Mouse (Mus musculus) heart, postnatal 10 days (tissue): ENCODE results near the gene Isyna1. TPM values are rescaled to one million over a fixed set of nuclear protein-coding genes. Genes with fewer than 3 reads are reported as not detected.

ENCODE experiments used
- DNase-seq, 2 experiments: peaks; one replicate each; pipeline ENCODE4 v3.0.0; 2021
- intact Hi-C: fragments of 180-260 bp; cut with DNase I; formaldehyde crosslinking; loops from one replicate; pipeline ENCODE4 v1.15.1; 2025
- total RNA-seq, 2 experiments: library from RNA; stranded (reverse); gene quantifications; 2 replicates each; pipeline ENCODE4 v1.2.3; 2021

Isyna1 gene
- total RNA-seq, 2 experiments from 2014 or later: 25.8 to 29.6 TPM

DNA sequence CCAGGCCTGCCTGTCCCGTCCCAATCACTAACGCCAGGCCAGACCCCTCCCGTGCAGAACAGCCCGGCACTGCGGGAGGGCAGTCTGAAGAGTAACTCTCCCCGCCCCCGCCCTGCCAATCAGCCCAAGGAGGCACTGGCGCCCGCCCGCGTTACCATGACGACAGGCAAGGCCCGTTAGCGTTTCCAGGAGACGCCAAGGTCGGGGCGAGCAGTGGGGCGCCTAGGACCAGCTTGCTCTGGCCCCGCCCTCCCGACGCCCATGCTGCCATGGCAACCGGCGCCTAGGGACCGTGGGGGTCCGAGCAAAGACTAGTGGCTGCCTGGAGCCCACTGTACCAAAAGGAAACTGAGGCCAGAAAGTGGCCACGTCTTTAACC, 7.1 kb downstream of the Isyna1 start:
- DNase-seq: peak; percentile 78 to 84
- intact Hi-C loops: no loop called here

DNA sequence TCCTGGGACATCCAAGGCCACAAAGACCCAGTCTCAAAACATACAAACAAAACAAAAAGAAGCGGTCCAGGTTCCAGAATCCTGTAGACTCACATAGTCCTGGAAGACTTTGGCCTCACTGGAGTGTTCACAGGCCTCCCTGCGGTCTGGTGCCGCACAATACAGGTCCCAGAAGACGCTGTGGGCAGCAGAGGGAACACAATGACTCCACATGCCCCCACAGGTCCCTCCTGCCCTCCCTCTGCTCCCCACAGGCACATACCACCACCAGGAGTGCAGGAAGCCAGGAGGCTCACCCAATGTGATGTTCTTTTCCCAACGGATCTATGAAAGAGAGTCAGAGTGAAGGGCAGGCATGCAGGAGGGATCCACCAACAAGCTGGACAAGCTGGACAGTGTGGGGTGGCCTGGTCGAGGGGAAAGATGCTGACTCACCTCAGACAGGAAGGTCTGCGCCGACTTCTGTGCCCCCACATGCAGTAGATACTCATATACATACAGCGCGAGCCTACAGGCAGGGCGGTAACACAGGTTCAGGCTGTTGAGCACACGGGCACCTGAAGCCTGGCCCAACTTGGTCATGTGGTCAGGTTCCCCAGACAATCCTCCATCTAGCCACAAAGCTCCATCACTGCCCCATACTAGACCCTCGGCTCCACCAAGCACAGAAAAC, 8.1 kb downstream of the Isyna1 start:
- intact Hi-C loops: no loop called here
- no peak for DNase-seq

DNA sequence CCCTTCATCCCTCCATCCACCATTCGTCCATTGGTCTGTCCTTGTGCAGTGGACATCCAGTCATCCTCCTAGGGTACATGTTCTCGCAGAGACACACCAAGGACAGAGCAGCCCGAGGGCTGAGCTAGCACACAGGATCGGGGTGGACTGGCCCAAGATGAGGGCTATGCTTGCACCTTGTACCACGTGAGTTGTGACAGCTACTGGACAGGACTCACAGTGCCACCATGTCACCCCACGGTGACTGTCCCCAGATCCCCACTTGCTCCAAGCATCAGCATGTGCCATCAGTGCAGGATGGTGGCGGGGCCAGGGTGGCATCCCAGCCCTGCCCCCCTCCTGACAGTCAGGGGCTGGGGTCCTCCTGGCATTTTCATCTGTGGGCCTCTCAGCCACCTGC, 10.4 kb downstream of the Isyna1 start:
- intact Hi-C loops: no loop called here

DNA sequence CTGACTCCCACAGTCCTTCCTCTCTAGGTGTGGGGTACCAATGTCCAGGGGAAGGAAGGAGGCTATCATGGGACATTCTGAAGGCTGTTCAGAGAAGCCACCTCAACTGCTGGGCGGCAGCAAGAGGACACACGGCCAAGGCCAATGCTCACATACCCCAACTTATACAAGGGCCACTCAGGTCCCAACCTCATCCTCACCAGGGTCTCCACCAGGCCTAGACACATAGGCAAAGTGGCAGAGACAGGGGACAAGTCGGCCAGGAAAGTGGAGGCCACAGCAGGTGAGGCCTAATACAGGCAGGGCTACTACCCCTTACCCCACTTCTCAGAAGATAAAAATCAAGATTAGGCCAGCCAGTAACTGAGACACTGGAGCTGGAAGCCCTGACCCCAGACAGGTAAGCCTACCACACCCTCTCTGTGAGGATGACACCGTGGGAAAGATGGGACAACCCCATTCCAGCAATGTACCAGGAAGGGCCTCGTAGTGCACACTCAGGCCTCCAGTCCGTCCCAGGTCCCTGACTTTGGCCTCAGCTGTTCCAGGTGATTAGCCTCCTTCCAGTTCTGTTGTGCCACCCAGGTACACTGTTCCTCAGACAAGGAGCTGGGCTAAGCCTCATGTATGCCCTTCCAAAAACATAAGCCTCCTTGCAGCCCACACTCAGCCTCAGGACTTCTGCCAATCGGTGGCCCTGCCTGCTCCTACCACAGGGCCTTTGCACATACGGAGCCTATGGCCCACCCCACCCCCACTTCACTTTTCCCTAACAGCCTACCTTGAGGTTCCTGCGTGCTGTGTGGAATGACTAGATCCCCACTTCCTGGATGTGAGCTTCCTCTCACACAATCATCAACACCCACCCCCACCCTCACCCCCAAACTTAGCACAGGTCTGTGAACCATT, 12.0 kb downstream of the Isyna1 start:
- DNase-seq: no peak
- intact Hi-C loops: no loop called here

More for the DNA sequence above, 10.4 kb downstream of the Isyna1 start:
- DNase-seq: no peak

DNA sequence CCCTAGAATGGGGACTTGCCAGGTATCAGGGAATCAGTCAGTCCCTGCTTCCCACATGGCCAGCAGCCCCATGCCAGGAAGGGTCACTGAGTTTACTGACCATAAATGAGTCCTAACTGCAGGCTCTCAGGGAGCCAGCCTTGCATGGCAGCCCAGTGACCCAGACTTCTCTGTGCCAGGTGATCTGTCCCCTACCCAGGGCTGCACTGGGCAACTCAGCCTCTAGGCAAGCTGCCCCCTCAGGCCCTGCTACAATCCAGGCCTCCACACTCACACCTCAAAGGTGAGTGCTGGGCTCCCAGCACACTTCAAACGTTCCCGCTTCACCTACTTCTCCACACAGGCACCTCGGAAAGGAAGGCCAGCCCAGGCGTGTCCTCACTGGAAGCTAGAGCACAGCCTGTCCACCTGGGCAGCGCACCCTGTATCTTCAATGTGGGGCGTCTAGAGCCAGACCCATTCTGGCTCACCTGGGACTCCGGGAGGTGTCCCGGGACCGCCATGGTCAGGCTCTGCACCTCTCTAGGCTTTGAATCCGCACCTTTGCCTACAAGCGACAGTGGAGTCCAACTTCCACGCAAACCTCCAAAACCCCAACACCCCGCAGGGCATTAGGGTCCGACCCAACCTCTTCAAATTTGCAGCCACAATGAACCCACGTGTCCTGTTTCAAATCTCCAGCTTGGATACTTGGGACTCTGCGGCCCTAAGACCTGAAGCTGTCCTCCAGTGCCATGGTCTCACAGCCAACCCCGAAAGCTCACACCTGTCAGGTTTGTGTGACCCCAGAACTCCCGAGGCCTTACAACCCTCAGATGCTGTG, 12.8 kb downstream of the Isyna1 start:
- intact Hi-C loops: no loop called here
- DNase-seq: no peak

DNA sequence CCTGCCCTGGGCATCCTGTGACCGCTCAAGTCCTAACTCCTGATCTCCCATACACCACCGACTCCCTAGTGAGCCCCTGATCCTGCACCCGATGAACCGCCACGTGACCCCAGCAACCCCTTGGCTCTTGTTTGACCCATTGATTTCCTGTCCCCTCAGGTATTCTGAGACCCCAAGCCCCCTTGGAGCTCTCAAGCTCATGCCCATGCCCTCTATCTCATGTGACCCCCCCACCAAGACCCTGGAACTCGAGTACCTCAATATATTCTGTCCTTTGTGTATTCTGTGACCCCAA, 13.4 kb downstream of the Isyna1 start:
- no peak for DNase-seq
- intact Hi-C loops: no loop called here

DNA sequence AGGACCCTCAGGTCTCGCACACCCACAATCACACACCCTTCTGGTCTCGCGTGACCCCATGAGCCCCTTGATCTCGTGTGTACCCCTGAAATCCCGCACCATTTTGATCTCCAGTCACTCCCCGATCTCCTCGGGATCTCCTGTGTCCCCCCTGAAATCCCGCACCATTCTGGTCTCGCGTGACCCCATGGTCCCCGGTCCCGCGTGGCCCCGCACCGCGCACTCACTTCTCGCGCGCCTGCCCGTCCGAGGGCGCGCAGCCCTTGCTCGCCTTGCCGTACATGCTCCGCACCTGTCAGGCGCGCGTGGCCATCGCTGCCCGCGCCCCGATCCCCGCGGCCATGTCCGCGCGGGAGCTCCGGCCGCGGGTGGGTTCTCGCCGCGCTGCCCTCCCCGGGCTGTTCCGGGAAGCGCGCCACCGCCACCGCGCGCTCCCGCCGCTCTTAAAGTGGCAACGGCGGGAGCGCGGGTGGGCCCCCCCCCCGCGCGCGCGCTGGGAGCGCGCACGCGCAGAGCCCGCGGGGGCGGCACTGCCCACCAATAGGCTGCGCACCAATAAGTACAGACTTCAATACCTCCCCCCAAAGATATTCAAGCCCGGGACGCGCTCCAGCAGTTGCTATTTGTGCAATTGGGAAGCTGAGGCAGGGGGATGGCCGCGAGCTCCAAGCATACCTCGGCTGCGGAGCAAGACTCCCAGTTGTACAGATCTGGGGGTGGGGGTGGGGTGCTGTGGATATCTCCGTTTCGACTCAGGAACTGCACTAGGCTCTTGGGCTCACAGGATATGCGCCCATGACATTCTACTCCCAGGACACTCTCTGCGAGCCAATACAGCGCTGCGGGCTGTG, 13.9 kb downstream of the Isyna1 start:
- intact Hi-C loops: no loop called here
- peak; percentile 64 to 70 for DNase-seq

DNA sequence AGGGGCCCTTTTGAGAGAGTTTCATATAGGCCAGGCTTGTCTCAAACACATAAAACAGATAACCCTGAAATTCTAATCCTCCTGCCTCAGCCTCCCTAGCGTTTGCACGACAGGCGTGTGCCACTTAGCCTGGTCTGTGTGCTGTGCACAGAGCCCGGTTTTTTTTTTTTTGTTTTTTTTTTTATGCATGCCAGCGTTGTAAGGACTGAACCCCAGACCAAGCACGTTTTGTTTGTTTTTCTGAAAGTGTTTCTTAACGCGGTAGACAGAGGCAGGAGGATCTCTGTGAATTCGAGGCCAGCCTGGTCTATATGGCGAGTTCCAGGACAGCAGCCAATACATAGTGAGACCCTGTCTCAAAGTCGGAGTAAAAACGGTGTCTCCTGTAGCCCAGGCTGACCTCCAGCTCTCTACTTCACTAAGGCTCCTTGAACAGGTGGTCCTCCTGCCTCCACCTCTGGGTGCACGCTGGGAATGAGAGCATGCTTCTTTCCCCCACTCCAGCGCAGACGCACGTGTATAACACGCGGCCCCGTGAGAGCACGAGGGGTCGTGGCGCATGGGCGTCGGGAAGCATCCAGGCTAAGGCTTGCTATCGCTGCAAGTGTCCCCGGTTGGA, 14.7 kb downstream of the Isyna1 start, which contains the start of gene Ssbp4:
Gene Ssbp4 (minus strand): TSS at position 124 of the 619 bp plus-strand sequence.
- intact Hi-C loops: no loop called here
- DNase-seq: no peak

DNA sequence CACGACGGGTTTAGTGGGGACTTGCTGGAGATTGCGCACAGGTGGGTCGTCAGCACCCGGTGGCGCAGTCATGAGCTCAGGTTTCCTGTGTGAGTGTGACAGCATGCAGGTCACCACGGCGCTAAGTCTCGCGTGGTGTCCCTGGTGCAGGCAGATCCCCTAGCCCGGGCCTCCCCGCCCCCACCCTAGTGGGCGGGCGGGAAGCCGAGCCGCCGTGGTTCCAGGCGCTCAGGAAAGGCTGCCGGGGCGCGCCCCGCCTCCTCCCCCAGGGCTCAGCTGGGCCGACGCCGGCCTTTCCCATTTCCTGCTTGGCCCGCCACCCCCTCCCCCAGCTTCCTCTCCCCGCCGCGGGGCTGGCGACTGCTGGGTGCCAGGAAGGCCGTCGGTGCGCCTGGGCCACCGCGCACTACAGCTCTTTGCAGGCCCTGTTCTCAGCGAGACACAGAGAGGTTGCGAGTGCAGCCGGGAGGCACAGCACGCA, 15.2 kb downstream of the Isyna1 start:
- peak; percentile 93 for DNase-seq
- intact Hi-C loops: no loop called here

DNA sequence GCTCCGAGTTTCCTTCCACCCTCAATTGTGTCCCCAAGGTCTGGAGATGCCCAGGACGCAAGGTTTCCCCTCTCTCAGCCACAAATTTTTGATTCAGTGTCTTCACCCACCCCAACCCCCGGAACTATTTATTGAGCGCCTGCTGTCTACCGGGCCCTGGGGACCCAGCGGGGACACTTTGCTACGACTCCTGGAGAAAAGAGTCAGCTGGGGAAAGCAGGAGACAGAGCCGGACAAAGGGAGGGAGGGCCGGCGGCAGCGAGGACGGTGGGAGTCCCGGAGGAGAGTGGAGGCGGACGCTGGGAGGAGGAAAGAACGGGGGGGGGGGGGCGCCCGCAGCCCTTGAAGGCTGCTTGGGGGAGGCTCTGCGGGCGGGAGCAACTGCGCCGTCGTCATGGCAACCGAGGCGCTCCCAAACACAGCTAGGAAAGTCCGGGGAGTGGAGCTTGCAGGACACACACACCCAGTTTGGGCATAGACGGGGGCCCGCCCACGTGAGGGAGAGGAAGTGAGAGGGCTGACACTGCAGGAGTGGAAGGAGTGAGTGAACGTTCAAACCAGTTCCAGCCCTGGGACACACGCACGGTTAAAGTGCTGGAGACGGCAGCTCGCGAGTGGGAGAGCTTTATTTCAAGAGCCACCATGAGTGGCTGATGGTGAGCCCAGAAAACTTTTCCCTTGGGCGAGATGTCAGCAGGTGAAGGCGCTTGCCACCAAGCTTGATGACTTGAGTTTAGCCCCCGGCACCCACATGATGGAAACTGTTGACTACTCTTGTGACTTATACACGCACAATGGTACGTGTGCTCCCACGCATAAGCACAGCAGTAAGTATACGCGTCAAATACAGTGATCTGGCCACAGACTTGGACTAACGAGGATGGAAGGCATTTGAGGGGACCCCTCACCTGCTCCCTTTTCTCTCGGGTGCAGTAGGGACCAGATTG, 15.9 kb downstream of the Isyna1 start:
- intact Hi-C loops: loop anchor here (5.0 kb wide), 2 partner anchors 42 to 92 kb away; partner anchors contain the start of gene Iqcn
- DNase-seq: peak; percentile 92

DNA sequence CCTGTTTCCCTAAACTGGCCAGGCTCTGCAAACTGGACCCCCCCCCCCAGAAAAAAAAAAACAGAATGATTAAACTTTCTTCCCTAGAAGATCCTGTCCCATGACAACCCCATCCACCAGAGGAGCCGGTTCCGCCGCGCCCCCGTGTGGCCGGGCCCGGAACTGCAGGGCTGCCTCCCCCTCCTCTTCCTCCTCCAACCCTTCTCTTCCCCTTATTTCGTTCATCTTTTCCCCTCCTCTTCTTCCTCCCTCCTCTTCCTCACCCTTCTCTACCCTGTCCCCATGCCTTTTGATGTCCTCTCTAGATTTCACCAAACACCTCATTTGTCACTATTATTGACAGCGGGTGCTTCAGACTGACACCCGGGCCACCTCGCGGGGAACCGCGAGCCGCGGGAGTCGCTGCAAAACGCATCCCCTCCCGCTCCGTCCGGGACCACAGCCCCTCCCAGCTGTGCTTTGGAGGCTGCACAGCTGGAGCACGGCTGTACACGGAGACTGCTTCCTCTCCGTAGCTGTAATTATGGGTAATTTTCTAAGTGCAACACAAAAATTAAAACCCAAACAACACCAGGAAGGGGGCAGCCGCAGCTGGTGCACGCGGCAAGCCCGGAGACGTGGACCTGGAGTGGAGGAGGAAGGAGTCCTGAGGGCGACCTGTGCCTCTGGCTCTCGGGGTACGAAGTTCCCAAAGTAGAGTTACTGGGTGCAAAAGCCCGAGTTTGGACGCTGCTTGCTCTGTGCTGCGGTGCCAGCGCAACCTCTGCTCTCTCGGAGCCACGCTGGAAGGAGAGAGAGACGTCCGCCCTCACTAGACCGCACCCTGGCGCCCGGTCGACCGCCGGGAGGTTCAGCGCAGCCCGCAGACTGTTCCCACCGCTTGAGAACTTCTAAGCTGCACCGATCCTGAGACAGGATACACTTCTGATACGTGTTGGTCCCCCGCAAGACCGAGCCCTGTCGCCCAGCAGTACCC, 16.9 kb downstream of the Isyna1 start:
- intact Hi-C loops: loop anchor here (5.0 kb wide), 2 partner anchors 41 to 91 kb away; partner anchors contain the start of gene Iqcn
- peak; percentile 90 to 92 for DNase-seq

DNA sequence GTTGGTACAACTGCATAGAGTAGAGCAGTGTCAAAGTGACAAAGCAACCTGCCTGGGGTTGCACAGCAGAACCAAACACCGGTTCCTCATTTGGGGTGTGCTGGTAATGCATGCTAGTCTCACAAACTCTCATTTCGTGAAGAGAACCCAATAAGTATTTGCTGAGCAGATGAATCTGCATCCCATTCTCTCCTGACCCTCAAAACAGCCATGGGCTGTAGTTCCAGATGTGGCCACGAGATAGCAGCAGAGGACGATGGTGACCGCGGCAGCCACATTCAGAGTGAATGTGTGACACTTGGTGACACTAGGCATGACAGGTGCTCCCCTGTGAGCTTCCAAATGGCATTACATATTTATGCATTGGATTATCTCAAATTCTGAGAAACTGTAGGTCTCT, 17.7 kb downstream of the Isyna1 start:
- DNase-seq: peak; percentile 94 to 96
- intact Hi-C loops: loop anchor here (1.0 to 5.0 kb wide), 3 partner anchors 12 to 90 kb away; partner anchors contain the start of gene Iqcn

DNA sequence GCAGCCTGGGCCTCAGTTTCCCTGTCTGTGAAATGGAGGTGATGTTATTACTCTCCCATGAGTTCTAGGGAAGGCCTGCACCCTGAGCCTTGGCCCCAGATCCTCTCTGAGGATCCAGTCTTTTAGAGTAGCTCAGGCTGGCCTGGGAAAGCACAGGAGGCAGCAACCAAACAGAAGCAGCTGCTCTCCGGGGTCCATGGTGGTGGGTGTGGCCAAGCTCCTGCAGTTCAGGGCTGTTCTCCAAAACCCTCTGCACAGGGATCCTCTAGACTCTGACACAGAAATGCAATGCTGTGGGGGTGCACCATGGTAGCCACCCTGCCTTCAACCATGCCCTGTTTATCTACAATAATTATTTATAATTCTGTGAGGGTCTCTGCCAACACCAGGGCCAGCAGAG, 19.6 kb downstream of the Isyna1 start:
- intact Hi-C loops: loop anchor here (5.0 kb wide), 2 partner anchors 39 to 89 kb away; partner anchors contain the start of gene Iqcn
- DNase-seq: no peak

DNA sequence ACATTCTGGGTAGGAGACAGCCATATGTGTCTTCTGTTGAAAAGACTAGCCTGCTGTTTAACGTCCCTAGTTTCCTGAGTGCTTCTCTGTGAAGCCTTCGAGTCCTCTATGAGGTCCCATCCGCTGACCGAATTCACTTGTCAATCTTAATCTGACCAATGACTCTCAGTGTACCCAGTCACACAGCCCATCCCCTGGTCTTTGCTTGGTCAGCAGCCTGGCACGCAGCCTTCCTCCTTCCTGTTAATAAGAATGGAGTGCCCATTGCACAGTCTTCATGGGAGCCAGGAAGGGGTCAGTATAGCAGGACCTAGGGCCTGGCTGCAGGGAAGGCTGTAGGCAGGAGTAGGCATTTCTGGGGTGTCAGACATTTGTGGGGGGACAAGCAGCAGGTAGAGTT, 20.3 kb downstream of the Isyna1 start:
- DNase-seq: no peak
- intact Hi-C loops: loop anchor here (5.0 kb wide), 2 partner anchors 38 to 88 kb away; partner anchors contain the start of gene Iqcn

DNA sequence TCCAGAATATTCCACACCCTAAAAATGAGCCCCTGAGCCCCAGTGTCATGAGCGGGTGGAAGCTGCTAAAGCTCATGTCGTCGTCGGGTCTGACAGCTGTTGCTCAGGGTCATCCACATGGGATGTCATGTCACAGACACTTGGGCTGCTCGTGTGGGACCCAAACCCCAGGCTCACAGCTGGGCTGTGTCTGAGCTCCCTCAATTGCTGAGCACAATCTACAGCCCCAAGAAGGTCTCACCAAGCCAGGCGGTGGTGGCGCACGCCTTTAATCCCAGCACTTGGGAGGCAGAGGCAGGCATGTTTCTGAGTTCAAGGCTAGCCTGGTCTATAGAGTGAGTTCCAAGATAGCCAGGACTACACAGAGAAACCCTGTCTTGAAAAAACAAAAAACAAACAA, 21.1 kb downstream of the Isyna1 start:
- intact Hi-C loops: no loop called here
- DNase-seq: no peak

DNA sequence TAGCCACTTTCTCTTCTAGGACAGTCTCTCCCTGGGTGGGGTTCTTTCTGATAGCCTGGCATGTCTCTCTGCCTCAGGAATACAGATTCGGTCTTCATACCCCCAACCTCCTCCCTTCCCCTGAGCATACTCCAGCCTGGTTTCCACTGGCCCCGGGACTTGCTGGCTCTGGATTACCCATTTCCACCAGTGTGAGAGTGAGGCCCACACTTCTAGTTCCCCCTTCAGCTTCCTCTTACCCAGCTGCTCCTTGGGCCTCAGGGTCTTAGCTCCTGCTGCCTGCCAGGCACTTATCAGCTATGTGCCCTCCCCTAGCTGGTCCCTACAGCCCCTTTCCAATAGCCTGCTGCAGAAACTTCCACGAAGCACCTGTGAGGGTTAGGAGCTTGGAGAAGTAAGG, 21.7 kb downstream of the Isyna1 start, which contains the start of gene Lrrc25:
Gene Lrrc25 (plus strand): TSS at position 262 of the 400 bp plus-strand sequence.
- no peak for DNase-seq
- intact Hi-C loops: no loop called here

DNA sequence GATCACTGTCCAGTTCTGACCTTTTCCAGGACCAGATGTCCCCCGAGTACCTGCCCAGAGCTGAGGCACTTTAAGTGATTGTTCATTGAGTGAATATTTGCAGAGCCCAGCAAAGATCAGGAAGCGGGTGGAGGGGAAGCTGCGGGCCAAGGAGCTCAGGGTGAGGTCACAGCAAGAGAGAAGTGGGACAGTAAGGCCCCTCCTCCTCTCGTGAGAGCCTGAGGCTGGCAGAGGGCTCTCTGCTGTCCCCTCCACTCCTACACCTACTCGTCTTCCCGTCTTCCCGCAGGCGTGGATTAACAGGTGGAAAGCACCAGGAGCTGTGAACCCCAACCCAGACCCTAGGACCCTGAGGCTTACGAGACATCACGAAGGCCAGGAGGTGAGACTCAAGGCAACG, 22.5 kb downstream of the Isyna1 start:
- DNase-seq: no peak
- intact Hi-C loops: no loop called here
